Mouse (Mus musculus) midbrain, embryonic 13.5 days (tissue): ENCODE results near the gene Creb1. TPM values are rescaled to one million over a fixed set of nuclear protein-coding genes. Genes with fewer than 3 reads are reported as not detected.
"Not testable (repeated sequence)": the region's sequence is repeated elsewhere in the genome, so short reads cannot be mapped to it uniquely, and the experiment has no call there.

ENCODE experiments used
- ATAC-seq: fragments of 200-750 bp; cut with Nextera tagmentation; 2 replicates; pipeline ENCODE4 v1.8.0; 2017; ENCODE audit warnings: mild to moderate bottlenecking, moderate TSS enrichment, moderate library complexity
- H3K27ac ChIP-seq: fragments of 300-500 bp; sonication (generic); 2 replicates; pipeline ENCODE4 v1.5.1; 2015; ENCODE audit warnings: inconsistent platforms, mild to moderate bottlenecking, moderate library complexity
- H3K27me3 ChIP-seq: fragments of 300-500 bp; sonication (generic); 2 replicates; pipeline ENCODE4 v1.6.1; 2015; ENCODE audit warnings: mild to moderate bottlenecking, inconsistent platforms
- H3K36me3 ChIP-seq: fragments of 300-500 bp; sonication (generic); 2 replicates; pipeline ENCODE4 v1.6.1; 2015; ENCODE audit warnings: mild to moderate bottlenecking, inconsistent platforms
- H3K4me1 ChIP-seq: fragments of 300-500 bp; sonication (generic); replicated peaks from 2 replicates; pipeline ENCODE4 v1.6.1; 2015; ENCODE audit warnings: inconsistent platforms
- H3K4me2 ChIP-seq: fragments of 300-500 bp; sonication (generic); replicated peaks from 2 replicates; pipeline ENCODE4 v1.6.1; 2015; ENCODE audit warnings: moderate library complexity, mild to moderate bottlenecking, inconsistent platforms
- H3K4me3 ChIP-seq: fragments of 300-500 bp; sonication (generic); replicated peaks from 2 replicates; pipeline ENCODE4 v1.5.1; 2015; ENCODE audit warnings: mild to moderate bottlenecking, inconsistent platforms
- H3K9ac ChIP-seq: fragments of 300-500 bp; sonication (generic); replicated peaks from 2 replicates; pipeline ENCODE4 v1.6.1; 2015; ENCODE audit warnings: mild to moderate bottlenecking, inconsistent platforms
- H3K9me3 ChIP-seq: fragments of 300-500 bp; sonication (generic); 2 replicates; pipeline ENCODE4 v1.6.1; 2016; ENCODE audit warnings: mild to moderate bottlenecking, inconsistent platforms
- WGBS: fragments of 180-500 bp; shearing (Covaris S2); methylation state at CpG from one replicate; pipeline ENCODE4 v1.1.7; 2015; 5-methylcytosine and 5-hydroxymethylcytosine counted together
- polyA plus RNA-seq: library from polyadenylated mRNA; unstranded; fragments of >200 nt; fragmentation: Nextera tagmentation; extraction: Ambion mirVana; gene quantifications from 2 replicates; pipeline ENCODE4 v1.2.1, GENCODE M21; 2015

Creb1 gene
- polyA plus RNA-seq, 1 experiment from 2014 or later, result 44.4 TPM

GRCm38 (mm10) chr1:64633237-64633636, 100.8 kb downstream of the Creb1 start:
- Histone ChIP-seq H3K9me3 (no peaks in the 10 kb centered on the region), H3K27me3 (no peaks in the 10 kb centered on the region), H3K9ac (no peak overlapping the region), H3K4me1 (no peaks in the 10 kb centered on the region), H3K36me3 (no peaks in the 10 kb centered on the region), H3K4me3 (no peak overlapping the region), H3K27ac (no peak overlapping the region), H3K4me2 (no peak overlapping the region)
- no peak for ATAC-seq
- WGBS, result 88% methylated on average over 3 of the region's 3 CpGs

DNA sequence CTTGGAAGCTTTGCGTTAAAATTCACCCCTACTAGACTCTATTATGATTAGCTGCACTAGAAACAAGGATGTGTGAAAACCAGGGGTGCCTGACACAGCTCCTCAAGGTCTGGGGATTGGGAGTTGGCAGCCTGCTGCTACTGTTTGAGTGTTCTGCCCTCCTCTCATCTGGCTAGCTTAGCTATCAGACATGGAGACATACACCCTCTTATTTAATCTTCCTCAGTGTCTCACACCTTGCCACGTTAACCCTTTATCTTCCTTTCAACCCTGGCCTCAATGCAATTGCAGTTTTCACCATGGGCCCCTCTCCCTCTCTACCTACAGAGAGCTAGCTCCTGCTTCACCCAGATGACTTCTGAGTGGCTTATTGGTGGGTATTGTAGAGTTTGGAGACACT, 103.2 kb downstream of the Creb1 start:
- WGBS, result 84% methylated on average over 2 of the region's 2 CpGs
- no peak overlapping the region for H3K4me3 ChIP-seq
- no peaks in the 10 kb centered on the region for H3K4me1 ChIP-seq
- H3K9me3 ChIP-seq, result no peaks in the 10 kb centered on the region
- no peaks in the 10 kb centered on the region for H3K36me3 ChIP-seq
- no peak overlapping the region for H3K9ac ChIP-seq
- H3K27me3 ChIP-seq, result no peaks in the 10 kb centered on the region
- no peak overlapping the region for H3K4me2 ChIP-seq
- ATAC-seq, result no peak
- no peak overlapping the region for H3K27ac ChIP-seq

DNA sequence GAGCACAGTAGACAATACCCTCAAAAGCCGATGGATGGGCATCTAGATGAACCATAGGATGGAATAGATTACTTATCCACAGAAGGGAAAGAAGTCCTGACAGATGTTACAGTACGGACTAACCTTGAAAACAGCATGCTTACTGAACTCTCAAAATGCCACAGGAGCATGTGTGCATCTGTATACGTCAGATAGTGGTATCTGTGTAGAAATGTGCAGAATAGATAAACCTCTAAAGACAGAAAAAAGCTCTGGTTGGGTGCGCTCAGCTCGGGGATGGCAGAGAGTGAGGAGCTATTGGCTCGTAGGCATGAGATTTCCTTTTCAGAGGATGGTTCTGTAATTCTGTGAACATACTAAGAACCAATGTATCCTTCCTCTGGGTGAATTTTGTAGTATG, 106.8 kb downstream of the Creb1 start:
- H3K27me3 ChIP-seq, result no peaks in the 10 kb centered on the region
- H3K27ac ChIP-seq, result no peak overlapping the region
- no peak overlapping the region for H3K4me3 ChIP-seq
- 91% methylated on average over 6 of the region's 6 CpGs for WGBS
- no peak overlapping the region for H3K4me2 ChIP-seq
- no peaks in the 10 kb centered on the region for H3K4me1 ChIP-seq
- no peaks in the 10 kb centered on the region for H3K36me3 ChIP-seq
- ATAC-seq, result no peak
- no peak overlapping the region for H3K9ac ChIP-seq
- no peaks in the 10 kb centered on the region for H3K9me3 ChIP-seq

DNA sequence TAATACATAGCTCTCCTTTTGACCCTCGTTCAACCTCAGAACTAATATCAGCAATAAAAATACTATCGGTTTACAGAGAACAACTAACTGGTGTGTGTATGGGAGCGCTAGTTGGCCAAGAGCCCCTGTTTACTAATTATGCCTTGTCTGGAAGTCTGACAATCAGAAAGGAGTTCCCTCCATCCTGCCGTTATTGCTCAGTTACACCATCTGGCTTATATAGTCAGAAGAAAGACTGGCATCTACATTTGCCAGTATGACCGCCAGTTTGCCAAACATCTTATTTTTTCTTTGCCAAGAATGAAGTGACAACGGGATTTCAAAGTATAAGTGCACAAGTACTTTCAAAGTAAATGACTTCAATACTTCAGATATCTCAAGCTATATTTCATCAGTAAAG, 108.6 kb downstream of the Creb1 start:
- Histone ChIP-seq H3K27me3 (no peaks in the 10 kb centered on the region), H3K4me1 (no peaks in the 10 kb centered on the region), H3K9ac (no peak overlapping the region), H3K4me3 (no peak overlapping the region), H3K9me3 (no peaks in the 10 kb centered on the region), H3K36me3 (no peaks in the 10 kb centered on the region), H3K4me2 (no peak overlapping the region), H3K27ac (no peak overlapping the region)
- ATAC-seq, result no peak
- WGBS, result 93% methylated on average over 6 of the region's 6 CpGs

DNA sequence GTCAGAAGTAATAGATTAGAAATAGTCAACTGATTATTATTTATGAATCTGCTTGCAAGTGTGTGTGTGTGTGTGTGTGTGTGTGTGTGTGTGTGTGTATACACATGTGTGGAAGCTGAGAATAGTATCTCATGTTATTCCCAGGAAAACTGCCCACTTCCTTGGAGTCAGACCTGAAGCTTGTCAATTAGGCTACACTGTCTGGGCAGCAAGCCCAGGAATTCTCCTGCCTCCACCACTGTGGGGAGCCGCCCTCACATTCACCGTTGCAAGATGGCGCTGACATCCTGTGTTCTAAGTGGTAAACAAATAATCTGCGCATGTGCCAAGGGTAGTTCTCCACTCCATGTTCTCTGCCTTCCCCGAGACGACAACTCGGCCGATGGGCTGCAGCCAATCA, 110.1 kb downstream of the Creb1 start:
- H3K4me3 ChIP-seq, H3K36me3 ChIP-seq: not testable (repeated sequence)
- 94% methylated on average over 8 of the region's 8 CpGs for WGBS

GRCm38 (mm10) chr1:64644513-64644912, 112.1 kb downstream of the Creb1 start:
- Histone ChIP-seq H3K4me1 (no peaks in the 10 kb centered on the region), H3K36me3 (no peaks in the 10 kb centered on the region), H3K9me3 (no peaks in the 10 kb centered on the region), H3K4me3 (no peak overlapping the region), H3K9ac (no peak overlapping the region), H3K27me3 (no peaks in the 10 kb centered on the region), H3K4me2 (no peak overlapping the region), H3K27ac (no peak overlapping the region)
- WGBS, result 97% methylated on average over 3 of the region's 3 CpGs
- ATAC-seq, result no peak

More for the DNA sequence above, 110.1 kb downstream of the Creb1 start:
- H3K27ac ChIP-seq, H3K9ac ChIP-seq, H3K4me1 ChIP-seq, H3K4me2 ChIP-seq, ATAC-seq, H3K27me3 ChIP-seq, H3K9me3 ChIP-seq: not testable (repeated sequence)

- H3K36me3 ChIP-seq, result no peaks in the 10 kb centered on the region
- no peaks in the 10 kb centered on the region for H3K4me1 ChIP-seq
- H3K27me3 ChIP-seq, result no peaks in the 10 kb centered on the region
- H3K27ac ChIP-seq, result no peak overlapping the region
- WGBS, result 83% methylated on average over 11 of the region's 11 CpGs
- ATAC-seq, result no peak
- no peak overlapping the region for H3K4me2 ChIP-seq
- no peak overlapping the region for H3K4me3 ChIP-seq
- no peak overlapping the region for H3K9ac ChIP-seq
- H3K9me3 ChIP-seq, result no peaks in the 10 kb centered on the region
These were observed 117.1 kb downstream of the Creb1 start for GRCm38 (mm10) chr1:64649362-64650124.

- no peak for ATAC-seq
- Histone ChIP-seq H3K9me3 (no peaks in the 10 kb centered on the region), H3K36me3 (no peaks in the 10 kb centered on the region), H3K27me3 (no peaks in the 10 kb centered on the region), H3K4me3 (no peak overlapping the region), H3K9ac (no peak overlapping the region), H3K27ac (no peak overlapping the region), H3K4me1 (peaks cover 3% of the 10 kb centered on the region; the same call in 1 of the 2 replicates), H3K4me2 (no peak overlapping the region)
- 92% methylated on average over 6 of the region's 6 CpGs for WGBS
These were observed 121.3 kb downstream of the Creb1 start for GRCm38 (mm10) chr1:64653701-64654100.

Other genes starting within 250 kb of the Creb1 start
- gene Mettl21a, start 84.6 kb downstream of the Creb1 start, polyA plus RNA-seq, result 21.1 TPM in 2 replicates
- 5.0 and 6.0 TPM in 2 replicates for gene Ccnyl1, start 157.8 kb downstream of the Creb1 start, polyA plus RNA-seq
- 0.40 and 0.46 TPM in 2 replicates for gene Fzd5, start 205.1 kb downstream of the Creb1 start, polyA plus RNA-seq